Mouse (Mus musculus) left cerebral cortex, postnatal 36 days (tissue): Measurements from ENCODE around the gene Hes5. TPM values are rescaled to one million over a fixed set of nuclear protein-coding genes. Genes with fewer than 3 reads are reported as not detected.

Source experiments
- DNase-seq, 2 experiments: peaks; one replicate each; pipeline ENCODE4 v3.0.0; 2021 to 2022; ENCODE audit warnings: low spot score in 2 of 2, mixed read lengths in 1 of 2
- intact Hi-C: fragments of 180-260 bp; cut with DNase I; formaldehyde crosslinking; loops from one replicate; pipeline ENCODE4 v1.15.1; 2025
- total RNA-seq, 2 experiments: library from RNA; stranded (reverse); gene quantifications; 2 replicates each; pipeline ENCODE4 v1.2.3; 2021

Gene Hes5
- total RNA-seq, 2 experiments from 2014 or later = 36.5 to 38.6 TPM

DNA sequence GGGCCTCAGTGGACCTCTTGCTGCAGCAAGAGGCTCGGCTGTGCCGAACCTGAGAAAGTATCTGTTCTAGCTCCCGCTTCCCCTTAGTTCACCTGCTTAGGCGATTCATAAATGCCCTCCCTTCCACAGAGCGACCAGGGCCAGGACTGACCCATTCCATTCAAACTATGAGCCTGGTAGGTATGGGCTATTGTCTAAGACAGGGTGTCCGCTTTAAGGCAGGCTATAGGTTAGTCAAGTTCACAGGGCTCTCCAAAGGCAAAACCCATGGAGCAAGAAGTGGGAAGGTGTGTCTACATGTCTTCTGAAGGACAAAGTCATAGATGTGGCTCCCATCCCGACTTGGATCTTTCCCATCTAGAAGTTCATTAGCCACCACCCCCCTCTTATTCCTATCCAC, 2.0 kb downstream of the Hes5 start:
- DNase-seq = no peak
- intact Hi-C loops = loop anchor here (5.0 to 10.0 kb wide), 2 partner anchors 85 to 292 kb away; no protein-coding TSS in a partner anchor

DNA sequence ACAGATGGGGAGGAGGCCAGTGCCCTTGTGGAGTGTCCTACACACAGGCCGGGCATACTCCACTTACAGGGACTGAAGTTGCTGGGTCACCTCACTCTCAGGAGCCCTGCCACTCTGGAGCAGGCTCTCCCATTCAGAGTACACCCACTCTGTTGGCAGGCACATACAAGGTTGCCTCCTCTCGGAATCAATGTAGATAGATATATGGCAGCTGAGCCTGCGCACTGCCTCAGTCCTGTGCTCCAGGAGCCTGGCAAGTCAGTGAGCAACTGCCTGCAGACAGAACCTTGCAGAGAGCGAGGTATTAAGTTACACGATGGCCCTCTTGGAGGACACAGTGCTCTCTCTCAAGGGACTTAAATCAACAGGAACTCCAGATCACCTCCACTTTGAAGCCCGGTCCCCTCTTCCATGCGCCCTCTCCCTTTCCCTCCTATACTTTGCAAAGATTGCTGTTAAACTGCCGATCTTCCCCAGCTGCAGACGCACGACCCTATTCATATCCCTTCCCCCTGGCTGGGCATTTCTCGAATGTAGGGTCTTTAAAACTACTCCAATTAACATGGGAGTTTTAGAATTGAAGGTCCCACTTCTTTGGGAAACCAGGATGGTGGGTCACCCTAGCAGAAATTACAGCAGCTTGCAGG, 2.6 kb downstream of the Hes5 start:
- intact Hi-C loops = loop anchor here (5.0 to 10.0 kb wide), 2 partner anchors 86 to 291 kb away; no protein-coding TSS in a partner anchor
- peak; percentile 54 to 64 for DNase-seq

DNA sequence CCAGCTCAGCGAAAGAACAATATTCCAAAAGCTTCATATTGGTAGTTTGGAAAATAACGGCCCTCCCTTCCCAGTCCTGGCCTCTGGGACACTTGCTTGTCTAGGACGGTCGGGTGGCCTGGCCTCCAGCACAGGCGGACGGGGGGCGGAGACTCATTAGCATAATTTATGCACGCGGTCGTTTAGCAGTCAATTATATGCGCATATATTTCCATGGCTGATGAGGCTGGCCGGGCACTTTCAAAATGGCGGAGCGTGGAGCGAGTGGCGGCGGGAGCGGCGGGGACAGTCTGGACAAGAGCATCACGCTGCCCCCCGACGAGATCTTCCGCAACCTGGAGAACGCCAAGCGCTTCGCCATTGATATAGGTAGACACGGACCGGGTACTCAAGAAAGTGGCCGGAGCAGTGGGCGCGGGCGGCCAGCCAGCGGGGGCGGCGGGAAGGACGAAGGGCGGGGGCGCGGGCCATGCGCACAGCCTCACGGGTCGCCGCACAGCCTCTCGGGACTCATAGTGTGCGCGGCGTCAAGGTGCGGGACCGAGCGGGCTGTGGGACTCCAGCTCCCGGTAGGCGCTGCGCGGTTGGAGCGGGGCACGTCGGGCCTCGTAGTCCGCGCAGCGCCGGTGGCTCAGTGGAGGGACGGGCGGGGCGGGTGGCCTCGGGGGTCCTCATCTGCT, 3.3 kb downstream of the Hes5 start, which contains the start of gene Pank4:
Gene Pank4, plus strand, starts transcription at position 223 of the 680 bp plus-strand sequence.
- intact Hi-C loops = loop anchor here (1.0 to 10.0 kb wide), 3 partner anchors 20 to 291 kb away; no protein-coding TSS in a partner anchor
- DNase-seq = peak; percentile 93 to 94

DNA sequence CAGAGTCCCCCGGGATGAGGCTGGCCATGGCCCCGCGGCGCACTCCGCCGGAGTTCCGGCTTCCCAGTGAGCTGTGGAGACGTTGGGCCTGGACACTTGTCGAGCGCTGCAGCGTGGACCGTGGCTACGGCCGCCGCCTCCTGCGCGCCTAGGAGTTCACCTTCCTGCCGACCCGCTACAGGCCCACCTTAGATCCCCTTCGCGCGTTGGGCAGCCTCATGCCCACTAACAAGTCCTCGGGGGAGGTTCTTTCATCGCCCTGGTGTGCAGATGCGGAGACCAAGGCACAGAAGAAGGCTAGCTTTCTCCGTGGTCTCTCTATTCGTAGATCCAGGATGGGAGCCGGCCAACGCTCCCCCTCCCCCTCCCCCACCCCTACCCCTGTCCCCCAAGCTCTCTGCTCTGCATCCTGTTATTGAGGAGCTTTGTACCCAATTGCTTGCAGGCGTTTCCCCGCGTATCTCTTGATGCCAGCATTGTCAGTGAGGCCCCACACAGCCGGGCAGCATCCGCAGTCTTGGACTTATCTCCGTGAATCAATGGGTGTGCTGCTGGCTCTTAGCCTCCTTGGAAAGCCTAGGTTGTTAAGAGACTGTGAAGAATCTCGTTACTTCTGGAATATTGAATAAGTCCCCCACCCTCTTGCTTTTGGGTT, 4.0 kb downstream of the Hes5 start:
- intact Hi-C loops = loop anchor here (1.0 to 10.0 kb wide), 3 partner anchors 20 to 290 kb away; no protein-coding TSS in a partner anchor
- no peak for DNase-seq

DNA sequence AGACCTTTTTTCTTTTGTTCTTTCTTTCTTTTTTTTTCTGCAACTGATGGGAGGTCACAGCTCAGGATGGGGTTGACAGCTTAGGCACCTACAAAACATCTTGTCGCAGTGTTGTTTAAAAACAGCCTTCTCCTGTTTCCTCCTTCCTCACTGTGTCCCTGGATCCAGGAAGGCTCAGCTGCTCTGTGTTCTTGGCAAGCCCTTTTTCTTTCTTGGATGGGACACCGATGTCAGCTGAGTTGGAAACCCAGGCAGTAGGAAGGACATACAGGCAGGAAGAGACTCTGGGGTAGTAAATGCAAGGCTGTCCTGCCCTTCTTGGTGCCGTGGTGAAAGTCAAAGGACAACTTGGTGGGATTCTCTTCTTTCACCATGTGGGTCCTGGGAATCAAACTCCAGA, 5.1 kb downstream of the Hes5 start:
- no peak for DNase-seq
- intact Hi-C loops = loop anchor here (10.0 kb wide), 1 partner anchor 289 kb away; no protein-coding TSS in a partner anchor

DNA sequence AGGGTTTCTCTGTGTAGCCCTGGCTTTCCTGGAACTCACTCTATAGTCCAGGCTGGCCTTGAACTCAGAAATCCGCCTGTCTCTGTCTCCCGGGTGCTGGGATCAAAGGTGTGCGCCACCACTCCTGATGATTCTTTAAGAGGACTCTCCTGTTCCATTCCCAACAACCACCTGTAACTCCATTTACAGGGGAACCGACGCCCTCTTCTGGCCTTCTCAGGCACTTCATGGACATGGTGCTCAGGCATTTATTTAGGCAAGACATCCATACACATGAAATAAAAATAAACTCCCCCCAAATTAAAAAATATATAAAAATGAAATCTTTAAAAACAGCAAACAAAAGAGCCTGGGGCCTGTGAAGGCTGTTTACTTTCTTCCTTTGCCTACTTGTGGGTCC, 6.5 kb downstream of the Hes5 start:
- intact Hi-C loops = loop anchor here (10.0 kb wide), 1 partner anchor 288 kb away; no protein-coding TSS in a partner anchor
- peak in 1 of 2 experiments; percentile 57 for DNase-seq

DNA sequence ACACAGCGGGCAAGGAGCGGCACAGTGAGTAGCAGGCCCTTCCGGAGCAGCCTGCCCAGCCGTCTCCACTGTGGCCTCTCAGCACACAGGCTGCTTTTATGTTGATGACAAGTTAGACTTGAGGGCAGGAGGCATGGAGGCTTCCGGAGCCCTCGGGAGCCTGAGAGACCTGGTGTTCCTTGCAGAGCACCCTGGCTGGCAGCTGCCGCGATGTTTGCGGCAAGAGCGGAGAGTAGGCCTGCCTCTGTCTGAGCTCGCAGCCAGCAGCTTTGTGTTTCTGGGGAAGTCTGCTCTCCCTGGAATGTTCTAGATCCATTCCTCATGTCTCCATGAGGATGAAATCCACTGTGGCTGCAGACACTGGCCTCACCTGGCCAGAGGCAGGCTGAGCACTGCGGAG, 11.8 kb downstream of the Hes5 start:
- intact Hi-C loops = no loop called here
- no peak for DNase-seq

DNA sequence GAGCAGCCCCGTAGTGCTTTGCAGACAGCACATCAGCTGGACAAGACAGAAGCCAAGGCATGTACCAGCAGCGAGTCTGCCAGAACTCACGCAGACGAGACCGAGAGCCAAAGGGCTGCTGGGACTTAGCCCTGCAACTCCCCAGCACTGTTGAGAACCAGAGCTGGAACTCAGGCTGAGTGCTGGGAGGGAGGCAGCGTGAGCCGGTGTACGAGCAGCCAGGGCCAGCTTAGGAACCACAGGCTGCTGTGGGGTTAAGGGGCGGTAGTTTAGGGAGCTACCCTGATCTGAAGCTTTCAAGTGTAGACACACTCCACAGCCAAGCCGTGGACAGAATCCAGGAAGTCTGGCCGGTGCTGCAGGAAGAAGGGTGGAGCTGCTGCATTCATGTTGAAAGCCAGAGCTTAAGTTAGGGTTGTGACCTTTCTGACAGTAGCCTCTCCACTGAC, 13.5 kb downstream of the Hes5 start:
- DNase-seq = no peak
- intact Hi-C loops = no loop called here

DNA sequence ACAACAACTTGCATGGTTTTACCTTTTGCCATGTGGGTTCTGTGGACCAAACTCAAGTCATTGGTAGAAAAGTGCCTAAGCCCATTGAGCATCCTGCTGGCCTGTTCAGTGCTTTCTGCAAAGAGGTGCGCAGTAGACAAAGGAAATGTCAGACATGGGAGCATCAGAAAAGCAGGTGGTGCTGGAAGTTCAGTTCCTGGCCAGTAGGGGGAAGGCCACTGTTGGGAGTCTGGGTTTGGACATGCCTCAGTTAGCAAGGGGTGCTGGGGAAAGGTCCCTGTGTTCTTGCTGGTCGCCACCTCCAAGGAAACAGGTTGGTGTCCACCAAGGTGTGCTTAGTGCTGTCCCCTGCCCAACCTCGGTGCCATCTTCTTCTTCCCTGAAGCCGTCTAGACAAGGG, 19.4 kb downstream of the Hes5 start:
- no peak for DNase-seq
- intact Hi-C loops = no loop called here

DNA sequence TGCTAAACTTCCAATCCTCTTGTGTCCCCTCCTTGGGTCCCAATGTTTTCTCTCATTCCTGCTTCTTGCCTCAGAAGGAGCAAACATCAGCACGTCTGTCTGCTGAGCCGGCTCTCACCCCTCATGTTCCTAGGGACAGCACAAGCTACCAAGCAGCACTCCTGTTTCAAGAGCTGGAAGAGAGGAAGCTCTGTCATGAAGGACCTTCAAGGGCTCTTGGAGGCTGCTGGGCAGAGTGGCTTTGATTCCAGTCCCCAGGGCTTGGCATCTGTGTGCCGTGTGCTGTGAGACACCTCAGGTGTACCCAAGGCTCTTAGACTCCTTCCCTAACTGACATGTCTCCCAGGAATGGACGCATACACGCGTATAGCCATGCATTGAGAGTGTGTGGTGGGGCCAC, 20.4 kb downstream of the Hes5 start:
- intact Hi-C loops = loop anchor here (1.0 kb wide), 1 partner anchor 85 kb away; no protein-coding TSS in a partner anchor
- no peak for DNase-seq

DNA sequence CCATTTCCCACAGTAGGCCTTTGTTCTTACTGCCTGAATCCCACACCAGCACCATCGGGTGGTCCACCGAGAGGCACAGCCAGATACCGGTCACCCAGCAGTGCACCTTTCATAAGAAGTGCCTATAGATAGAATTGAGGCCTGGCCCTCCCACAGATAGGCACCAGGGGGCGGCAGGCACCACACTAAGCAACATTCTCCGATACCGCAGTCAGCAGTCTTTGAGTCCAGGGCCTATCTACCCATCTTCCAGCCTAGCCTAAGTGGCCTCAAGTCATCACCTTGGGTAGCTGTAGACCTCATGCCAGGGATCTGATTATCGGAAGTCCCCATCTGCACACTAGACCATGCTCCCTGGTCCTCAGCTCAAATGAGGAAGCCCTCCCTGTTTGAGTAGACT, 20.8 kb downstream of the Hes5 start:
- intact Hi-C loops = loop anchor here (1.0 kb wide), 1 partner anchor 85 kb away; no protein-coding TSS in a partner anchor
- peak; percentile 67 to 78 for DNase-seq

DNA sequence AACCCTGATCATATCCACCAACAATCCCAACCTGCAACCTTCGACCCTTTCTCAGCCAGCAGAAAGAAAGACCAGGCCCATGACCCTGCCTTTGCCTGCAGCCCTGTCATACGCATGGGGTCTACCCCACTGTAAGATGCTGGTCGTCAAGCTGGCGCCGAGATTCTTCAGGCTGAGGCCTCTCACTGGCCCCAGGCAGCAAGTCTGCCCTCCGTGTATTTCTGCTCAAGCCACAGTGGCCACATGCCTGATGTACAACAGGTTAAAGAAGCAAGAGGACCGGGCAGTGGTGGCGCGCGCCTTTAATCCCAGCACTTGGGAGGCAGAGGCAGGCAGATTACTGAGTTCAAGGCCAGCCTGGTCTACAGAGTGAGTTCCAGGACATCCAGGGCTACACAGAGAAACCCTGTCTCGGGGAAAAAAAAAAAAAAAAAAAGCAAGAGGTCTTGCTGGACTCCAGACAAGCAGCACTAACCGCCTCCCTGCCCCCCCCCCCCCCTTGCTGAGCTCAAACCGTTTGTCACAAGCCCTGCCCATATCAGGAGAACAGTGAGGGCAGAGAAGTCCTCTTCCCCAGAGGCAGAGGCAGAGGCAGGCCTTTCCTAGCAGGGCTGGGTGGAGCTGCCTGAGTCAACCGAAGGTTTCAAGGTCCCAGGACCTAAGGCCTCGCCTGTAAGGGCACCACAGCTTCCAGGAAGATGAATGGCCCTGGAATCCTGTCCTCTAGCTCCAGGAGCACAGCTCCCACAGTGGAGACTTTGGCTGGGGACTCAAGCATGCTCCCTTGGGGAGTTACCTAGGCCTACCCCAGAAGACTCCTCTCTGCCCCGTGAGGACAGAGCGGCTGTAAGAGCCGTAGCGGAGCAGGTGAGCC, 21.8 kb downstream of the Hes5 start:
- no peak for DNase-seq
- intact Hi-C loops = no loop called here

DNA sequence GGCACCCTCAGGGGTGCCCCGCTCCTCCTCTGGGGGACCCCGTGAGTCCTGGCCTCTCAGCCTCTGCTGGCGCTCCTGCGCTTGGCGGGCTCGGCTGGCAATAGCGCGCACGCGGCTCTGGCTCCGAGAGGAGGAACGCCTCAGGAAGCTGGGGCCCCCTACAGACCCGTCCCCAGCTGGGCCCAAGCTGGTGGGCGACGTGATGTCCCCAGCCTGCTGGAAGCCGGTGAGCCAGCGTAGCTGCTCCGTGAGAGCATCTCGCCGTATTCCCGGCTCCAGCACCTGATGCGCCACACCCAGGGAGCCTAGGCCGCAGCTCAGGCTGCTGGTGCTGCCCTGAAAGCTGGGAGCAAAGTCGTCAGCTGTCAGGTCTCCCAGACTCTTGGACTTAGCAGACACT, 23.0 kb downstream of the Hes5 start:
- intact Hi-C loops = no loop called here
- no peak for DNase-seq

DNA sequence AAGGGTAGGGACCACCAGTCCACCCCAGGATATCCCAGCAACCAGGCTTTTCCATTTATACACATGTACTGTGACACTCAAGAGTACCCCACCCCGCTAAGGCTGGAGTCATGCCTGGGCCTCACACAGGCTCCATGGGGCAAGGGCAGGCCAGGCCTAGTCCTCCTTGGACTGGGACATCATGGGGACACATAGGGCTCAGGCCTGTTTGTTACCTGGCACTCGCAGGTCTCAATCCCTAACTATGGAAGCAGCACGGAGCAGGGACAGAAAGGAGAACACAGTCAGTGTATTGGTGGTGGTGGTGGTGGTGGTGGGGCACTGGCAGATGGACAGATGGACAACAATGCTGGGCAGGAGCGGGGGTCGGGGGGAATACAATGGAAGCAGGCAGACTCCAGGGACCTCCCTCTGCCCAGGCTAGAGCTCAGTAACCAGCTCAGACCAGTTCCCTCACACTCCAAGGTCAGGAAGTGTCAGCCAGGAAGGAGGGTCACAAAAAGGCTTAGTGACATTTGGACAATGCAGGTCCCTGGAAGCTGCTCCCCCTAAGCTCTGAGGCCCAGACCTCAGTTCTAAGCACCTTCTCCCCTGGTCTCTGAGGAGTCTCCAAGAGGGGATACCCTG, 24.5 kb downstream of the Hes5 start:
- intact Hi-C loops = no loop called here
- no peak for DNase-seq

DNA sequence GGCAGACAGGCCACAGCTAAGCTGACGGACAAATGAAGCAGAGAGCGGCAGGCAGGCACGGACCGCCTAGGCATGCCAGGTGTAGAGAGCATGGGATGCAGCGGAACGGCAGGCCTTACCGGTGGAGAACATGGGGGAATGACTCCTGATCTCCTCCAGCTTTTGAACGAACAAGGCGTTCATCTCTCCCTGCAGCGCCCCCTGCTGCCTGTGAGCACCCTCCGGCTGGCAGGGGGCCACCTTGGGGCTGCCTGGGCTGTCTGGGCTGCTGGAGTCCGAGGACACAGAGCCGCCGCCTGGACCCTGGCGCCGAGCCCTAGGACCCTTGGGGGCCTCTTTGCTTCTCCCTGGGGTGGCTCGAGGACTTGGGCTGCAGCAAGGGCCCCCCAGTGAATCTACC, 25.4 kb downstream of the Hes5 start:
- DNase-seq = peak; percentile 73 to 74
- intact Hi-C loops = no loop called here

DNA sequence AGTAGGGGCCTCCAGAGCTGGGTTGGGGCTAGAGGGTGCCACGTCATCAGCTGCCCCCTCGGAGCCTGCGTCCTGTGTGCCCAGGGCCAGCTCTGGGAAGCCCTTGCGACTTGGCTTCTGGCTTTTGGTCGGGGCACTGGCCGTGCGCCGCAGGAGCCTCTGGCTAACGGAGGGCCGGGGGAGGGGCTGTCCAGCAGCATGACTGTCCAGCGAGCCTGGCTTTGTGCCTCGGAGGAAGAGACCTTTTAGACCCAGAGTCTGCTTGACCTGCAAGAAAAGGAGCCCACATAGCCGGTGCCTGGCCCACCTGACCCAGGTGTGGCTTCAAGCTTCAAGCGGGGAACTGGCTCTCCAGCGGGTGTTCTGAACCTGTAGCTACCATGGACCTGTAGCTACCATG, 26.0 kb downstream of the Hes5 start:
- no peak for DNase-seq
- intact Hi-C loops = no loop called here

DNA sequence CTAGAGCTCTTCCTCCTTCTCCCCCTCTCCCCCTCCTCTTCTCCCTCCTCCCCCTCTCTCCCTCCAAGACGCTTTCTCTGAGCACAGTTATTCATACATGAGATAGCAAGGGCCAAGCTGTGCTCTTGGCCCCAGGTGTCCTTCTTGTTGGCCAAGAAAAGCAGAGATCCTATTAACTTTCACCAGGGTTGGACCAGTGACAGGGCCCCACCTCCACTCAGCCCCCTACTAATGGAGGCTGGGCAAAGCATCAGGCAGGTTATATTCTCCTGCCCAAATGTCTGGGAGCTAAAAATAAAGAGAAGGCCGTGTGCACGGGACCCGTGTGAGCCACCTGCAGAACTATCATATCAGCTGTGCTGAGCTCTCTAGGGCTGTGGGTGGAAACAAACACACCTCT, 34.2 kb downstream of the Hes5 start:
- intact Hi-C loops = no loop called here
- DNase-seq = no peak

DNA sequence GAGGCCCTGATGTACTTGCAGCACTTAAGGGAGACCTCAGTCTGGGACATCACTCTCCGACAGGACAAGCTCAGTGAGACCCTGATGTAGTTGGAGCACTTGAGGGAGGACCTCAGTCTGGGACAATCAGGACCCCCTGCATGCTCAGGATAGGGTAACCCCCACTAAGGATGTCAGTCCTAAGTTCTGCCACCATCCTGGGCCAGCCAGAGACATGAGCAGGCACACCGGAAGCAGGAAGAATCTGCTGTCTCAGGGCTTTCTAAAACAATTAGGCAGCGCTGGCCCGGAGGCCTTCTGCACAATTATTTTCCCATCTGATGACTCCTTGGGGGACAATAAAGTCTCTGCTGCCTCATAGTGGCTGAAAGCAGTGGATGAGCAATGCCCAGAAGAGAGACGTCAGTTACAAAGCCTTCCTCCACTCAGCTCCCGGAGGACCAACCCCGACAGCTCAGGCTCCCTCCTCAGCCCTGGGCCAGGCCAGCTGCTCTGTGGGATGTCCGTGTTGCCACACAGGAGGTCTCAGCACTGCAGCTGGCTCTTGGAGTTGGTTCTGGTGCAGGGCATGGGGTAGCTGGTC, 35.9 kb downstream of the Hes5 start:
- intact Hi-C loops = no loop called here
- DNase-seq = no peak

DNA sequence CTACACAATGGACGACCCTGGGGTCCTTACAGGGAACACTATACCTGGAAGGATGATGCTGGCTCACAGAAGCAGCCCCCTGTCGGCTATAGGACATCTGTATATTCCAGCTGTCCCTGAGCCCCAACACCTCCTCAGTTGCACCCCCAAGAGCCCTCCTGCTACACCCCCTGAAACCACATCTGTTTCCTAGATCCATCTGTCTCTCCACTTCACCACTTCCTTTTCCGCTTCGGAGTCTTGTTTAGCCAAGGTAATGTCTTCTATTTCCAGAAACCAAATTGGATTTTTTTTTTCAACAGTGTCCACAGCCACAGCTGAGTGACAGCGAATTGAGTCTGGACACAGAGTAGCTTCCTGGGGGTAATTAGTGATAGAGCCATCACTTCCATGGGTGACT, 38.7 kb downstream of the Hes5 start:
- no peak for DNase-seq
- intact Hi-C loops = no loop called here
